Mouse (Mus musculus): Measurements from ENCODE around the gene Trhde.

The Trhde gene

DNA sequence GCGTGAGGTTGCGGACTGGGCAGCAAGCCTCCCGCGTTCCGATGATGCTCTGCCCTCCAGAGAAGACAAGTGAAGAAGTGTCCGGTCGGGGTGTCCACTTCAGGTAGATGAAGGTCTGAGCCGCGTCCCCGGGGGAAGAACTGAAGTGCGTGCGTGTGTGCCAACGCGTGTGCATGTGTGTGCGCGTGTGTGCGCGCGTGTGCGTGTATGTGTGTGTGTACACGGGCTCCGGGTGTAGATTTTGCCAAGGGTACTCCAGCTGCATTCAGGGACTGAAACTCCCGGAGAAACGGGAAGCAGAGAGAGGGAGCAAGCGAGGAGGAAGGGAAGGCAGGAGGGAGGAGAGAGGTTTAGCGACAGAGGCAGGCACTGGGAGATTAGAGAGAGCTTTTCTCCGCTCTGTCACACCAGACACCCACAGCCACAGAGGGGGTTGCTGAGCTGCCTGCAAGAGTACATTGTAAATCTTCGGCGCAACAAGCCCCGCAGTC lies at the start of gene Trhde:
Gene Trhde (minus strand): TSS at position 147 of the 491 bp plus-strand sequence.
- DNase-seq: no peak

DNA sequence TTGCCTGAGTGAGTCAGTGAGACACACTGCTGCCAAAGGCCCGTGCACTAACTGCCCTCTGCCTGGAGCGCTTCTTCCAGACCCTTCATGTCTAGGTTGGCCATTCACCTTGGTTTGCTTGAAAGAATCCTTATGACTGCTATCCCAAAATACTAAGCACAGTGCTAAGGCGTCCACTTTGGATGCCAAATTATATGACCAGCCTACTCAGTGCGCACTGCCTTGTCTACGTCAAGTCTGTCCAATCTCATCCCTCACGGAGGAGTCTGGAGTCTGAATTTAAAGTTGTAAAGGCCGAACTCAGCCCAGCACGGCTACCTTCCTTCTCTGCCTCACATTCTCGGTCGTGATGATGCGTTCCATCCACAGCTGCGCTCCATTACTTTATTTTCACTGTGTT lies 39.9 kb upstream of the Trhde start:
- no peak for DNase-seq

DNA sequence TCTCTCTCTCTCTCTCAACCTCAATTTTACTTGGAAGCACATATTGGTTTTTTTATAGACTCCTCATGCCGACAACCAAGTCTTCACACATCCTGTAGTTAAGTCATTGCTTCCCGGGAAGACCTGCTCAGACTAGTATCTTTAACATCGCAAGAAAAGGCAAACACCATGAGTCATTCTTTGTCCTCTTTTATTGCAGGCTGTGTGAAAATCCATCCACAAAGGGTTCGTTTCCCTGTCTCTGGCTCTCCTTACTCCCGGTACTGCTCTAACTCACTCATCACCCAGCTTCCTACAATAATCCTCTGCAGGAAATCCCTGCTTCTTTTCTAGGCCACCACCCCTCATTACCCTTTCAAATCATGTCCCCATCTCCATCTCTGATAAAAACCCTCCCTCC lies 39.3 kb upstream of the Trhde start:
- DNase-seq: no peak

DNA sequence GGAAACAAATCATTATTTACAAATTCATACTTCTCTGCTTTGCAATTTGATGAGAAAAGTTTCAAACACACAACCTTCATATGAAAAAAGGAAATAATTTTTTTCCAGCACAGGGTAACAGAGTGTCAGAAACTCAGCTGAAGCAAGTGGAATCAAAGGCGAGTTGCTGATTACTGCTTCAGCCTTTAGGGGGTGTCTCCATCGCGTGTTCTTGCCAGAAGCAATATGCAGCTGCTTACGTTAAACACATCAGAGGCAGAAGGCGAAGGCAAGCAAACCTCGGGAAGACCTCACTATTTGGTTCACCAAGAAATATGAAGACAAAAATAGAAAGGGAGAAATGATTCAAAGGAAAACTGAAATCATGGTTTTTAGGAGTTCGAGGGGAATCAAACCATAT lies 29.2 kb upstream of the Trhde start:
- no peak for DNase-seq

DNA sequence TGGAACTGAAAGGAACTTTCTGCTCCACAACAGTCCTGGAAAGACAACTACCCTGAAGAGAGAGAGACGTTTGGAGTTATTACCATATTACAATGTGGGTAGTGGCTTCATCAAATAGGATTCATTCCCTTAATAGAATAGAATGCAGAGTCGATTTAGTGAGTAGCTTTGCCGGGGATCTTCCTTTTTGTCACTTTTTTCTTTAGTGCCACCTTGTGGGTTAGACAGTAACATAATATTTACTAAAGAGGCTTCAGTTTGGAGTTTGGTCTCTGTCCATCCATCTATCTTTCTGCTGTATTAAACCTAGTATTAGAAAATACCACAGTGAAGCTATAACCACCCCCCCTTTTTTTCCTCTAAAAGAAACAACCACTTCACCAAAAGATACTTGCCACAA lies 6.7 kb upstream of the Trhde start:
- no peak for DNase-seq

DNA sequence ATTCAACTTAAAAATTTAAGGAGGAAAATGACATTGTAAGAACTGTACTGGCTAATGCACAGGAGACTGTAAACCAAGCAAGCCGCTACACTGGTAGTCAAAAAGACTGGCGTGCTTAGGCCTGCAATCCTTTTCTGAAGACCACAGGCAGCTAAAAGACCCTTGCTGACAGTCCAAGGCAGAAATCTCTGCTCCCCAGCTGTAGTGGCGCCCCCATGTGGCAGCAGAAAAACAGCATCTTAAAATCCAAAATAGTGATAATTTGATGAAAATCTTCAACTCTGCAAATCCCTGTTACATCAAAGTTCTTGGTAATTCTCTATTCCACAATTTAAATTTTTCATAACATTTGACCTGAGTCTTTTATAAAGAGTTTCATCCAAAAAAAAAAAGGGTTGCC lies 3.8 kb upstream of the Trhde start:
- no peak for DNase-seq

DNA sequence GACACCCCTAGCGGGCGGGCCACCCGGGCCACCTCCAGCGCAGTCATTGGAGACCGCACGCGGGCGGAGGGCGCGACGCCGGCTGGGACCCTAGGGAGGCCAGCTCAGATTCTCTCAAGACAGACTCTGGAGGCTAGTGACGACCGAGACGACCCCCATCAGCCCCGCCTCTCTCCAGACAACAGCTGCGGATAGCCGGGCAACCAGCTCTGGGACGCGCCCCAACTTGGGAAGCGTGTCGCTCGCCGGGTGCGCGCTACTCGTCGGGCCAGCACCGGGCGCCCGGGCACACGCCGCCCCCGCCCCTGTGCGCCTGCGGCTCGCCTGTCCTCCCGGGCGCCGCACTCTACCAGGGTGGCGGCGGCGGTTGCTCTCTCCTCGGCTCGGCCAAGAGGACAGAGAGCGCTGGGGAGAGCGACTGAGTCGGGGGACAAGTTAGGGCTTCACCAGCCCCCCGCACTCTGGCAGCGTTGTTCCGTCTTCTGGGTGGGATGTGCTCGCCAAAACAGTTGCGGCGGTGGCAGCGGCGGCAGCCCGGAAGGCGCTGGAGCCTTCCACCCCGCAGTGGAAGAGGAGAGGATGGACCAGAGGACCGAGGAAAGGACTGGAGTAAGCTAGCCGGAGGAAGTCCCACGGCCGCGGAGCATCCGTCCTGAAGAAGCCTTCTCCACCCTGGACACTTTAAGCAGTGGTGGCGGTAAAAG lies 498 bp downstream of the Trhde start:
- no peak for DNase-seq

DNA sequence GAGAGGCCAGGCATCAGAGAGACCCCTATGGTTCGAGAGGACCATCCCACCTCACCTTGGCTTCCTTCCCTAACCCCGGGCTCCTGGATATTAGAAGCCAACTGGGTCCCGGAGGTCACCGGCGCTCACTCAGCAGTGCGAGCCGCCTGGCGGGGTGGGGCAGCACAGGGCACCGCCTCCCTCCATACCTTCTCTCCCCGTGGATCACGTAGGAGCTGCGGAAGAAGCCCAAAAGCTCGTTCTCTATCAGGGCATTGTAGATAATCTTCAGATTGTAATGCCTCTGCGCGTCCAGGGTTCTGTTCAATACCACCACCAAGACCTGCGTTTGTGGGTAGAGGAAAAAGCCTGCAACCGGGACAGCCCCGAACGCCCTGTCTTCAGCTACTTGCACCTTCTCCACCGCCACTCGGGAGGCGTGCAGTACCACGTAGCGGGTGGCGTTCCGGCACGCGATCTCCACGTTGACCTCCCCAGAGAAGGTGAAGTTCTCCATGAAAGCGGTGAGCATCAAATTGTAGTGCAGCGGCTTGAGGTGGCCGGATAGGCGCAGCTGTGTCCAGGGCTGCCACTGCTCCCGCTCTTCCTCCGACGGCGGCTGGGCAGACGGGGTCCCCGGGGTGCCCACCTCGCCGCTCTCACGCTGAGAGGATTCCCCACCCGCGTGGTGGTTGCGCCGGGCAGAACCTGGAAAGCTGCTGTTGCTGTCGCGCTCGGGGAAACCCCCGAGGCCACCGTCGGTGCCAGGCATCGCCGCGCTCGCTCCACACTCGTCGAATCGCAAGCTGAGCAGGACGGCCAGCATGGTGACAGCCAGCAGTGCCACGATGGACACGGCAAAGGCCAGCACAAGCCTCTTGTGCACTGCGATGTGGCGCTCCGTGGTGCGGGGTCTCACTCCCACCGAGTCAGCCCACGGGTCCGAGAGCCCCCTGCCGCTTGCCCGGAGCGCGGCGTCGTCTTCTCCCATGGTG lies 1.5 kb downstream of the Trhde start:
- no peak for DNase-seq

DNA sequence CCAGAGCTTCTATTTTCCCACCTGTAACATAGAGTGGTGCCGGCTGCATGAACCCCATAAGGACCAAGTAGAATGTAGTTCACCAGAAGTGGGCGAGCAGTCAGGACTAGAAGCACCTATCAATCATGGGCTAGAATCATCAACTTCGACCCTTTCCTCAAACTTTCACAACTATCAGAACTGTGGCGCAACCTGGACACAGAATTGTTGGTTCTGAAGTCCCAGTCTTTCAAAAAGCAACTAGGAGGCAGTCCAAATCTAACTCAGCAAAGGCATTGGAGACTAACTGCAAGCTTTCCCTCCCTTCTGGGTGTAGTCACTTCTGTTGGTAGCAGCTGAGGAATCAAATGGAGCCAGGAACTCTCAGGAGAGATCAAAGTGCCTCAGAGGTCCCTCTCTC lies 2.6 kb downstream of the Trhde start:
- DNase-seq: no peak

DNA sequence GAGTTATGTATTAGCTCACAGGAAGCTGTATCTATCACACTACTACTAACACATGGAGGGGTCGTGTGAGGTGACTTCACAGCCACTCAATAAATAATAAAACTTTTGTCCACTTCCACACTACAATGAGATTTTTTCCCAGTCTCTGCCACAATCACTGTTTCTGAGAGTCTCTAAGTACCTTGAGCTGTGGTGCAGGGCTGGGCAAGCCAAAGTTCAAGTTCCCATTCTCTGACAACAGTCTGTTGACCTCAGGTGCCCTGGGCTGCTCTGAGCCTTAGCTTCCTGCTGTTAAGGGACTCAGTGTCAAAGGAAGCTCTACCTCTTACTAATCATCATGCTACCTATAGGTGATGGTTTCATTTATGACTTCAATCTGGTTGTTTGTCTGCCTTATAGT lies 3.3 kb downstream of the Trhde start:
- no peak for DNase-seq

DNA sequence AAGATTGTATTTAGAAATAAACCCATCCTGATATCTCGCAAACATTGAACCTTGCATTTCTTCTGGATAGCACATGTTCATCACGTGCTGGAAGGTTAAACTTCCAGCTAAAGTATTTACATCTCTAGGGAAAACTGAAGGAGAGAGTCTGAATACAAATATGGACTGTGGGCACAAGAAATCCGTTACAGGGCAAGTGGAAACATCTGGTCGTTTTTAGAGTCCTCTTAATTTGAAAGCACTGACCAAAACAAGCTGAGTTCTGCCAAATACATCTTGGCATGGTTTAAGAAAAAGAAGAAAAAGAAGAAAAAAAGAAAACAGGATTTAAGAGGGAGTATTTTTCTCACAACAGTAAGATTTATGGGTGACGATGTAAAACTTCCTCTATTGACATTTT lies 3.9 kb downstream of the Trhde start:
- DNase-seq: no peak

DNA sequence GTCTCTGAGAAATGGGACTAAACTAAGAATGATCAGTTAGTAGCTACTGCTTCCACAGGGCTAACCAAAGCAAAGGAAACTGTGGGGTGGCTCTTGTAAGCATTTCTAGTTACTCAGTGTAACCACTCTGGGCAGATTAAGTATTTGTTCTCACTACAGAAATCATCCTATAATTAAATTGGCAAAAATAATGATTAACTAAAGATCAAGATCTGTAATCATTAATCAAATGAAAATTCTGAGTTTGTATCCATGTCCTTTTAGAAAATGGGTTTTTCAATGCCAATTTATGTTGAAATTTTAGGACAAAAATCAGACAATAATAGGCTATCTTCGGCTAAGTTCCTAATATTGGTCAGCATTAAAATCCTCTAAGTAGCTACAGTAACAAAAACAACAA lies 4.4 kb downstream of the Trhde start:
- DNase-seq: no peak

DNA sequence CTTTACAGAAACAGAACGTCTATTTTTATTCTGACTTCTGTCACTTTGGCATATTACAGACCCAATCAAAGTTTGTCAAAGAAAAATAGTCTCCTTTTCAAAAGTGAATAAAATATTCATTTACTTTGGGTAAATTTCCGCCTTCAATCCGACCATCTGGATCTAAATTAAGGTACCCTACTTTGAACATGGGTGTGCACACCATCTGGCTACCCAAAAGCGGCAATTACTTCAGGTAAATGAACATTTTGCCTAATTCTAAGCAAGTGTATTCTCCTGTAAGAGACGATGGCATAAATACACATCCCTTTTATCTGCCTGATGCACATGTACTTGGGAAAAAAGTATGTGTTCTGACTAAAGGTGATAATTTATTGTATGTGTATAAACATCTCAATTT lies 5.2 kb downstream of the Trhde start:
- DNase-seq: no peak

DNA sequence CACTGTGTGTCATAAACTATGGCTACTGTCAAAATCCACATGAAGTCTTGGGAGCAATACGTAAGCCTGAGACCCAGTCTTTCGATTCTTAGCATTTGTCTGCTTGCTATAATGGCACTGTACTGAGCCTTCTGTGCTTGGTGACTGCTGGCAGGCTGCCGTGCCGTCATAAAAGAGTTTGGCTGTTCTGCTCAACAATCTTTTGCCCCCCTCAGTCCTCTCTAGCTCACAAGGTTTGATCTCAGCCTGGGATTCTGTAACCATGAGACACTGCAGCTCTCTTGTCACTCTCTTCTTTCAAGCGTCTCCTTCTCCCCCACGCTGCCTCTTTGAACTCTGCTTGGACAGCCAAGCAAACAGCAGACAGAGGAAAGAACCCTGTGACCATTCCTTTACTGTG lies 7.9 kb downstream of the Trhde start:
- DNase-seq: no peak

DNA sequence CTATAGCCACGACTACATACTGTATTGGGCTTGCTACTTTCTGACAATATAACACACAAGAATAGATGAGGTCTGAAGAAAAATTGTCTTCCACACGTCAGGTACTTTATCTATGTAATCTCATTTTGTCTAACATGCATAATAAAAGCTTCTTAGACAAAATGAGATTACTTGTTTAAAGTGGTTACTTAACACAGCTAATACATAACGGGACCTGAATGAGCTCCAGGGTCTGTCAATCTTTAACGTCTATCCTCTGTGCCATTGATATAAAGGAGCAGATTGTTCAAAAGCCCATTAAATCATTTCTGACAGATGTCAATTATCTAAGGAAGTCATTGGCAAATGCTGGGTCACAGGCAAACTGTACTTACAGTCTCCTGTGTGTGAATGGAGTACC lies 36.2 kb downstream of the Trhde start:
- DNase-seq: no peak

DNA sequence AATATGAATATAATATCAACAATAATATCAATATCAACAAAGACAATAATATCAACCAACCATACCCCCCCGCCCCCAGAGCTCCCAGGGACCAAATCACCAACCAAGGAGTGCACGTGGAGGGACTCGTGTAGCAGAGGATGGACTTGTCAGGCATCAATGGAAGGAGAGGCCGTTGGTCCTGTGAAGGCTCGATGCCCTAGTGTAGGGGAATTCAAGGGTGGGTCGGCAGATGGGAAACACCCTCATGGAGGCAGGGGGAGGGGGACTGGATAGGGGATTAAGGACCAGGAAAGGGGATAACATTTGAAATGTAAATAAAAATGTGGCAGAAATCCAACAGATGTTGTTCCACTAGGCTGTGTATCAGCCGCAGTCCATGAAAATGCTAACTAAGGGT lies 40.0 kb downstream of the Trhde start:
- no peak for DNase-seq

DNA sequence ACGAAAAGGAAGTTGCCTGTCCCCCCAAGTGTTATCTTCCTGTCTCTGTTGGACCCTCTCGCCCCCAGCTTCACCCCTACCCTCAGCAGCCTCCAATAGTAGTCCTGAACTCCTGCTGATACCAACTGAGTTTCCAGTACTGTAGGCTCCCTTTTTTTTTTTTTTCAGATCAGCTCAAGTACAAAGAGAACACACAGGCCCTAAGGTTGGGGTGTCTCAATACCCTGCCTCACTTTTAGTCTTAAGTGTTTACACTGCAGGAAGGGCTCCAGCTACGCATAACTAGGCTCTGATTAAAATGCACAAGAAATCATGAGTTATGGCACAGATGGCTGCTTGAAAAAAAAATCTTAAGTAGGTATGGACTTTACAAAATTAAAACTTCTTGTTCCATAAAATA lies 42.9 kb downstream of the Trhde start:
- DNase-seq: no peak

DNA sequence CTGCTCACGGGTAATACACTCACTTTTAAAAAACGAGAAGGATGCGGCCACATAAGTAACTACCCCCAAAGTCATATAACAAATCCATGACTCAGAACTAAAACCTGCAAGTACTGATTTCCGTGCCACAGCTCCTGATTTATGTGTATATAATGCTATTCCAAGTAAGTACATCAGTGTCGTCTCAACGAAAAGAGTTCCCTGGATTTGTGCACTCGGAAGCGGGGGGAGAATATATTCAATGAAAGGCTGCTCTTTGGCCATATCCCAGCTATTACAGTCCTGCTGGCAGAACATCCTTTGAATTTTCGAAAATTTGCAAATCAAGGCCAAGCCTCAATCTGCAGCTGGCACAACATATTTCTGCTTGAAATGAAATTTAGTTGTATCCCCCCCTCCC lies 43.5 kb downstream of the Trhde start:
- no peak for DNase-seq

DNA sequence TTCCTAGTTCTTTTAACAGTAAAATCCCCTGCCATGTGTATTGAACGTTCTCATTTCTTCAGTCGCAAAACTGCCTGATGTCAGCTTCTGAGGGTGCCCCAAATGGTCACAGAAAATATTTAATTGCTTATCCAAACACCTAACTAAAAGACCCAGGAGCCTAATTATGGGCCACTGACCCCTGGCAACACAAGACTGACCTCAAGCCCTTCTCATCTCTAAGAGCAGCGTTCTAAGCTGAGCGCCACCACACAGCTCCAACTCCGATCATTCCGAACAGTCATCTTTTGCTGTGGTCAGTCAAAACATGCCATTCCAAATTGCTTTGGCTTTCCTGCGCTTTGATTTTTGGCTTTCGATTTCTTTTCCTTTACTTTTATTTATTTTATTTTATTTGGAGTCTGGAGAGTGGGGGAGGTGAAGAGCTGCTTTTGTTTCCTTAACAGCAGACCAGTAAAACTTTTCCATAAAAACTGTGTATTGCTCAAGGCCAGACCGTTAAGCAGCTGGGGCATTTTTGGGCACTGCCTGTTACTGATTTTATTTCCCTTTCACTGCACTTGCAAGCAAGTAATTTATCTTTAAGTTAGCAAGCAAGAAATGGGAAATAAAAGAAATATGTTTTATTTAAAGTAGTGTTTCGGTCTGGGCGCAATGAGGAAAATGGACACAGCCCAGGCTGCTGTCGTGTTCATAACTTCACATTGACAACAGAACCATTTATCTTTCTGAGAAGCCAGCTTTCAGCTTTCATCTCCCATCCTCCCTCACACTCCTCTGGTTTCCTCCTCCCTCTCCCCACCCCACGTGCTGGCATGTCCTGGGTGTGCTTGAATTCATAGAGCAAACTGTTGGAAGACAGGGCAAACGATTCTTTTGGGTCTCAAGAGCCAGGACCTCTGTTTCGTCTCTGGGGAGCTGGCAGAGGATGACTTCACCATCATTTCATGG lies 59.1 kb downstream of the Trhde start:
- no peak for DNase-seq

DNA sequence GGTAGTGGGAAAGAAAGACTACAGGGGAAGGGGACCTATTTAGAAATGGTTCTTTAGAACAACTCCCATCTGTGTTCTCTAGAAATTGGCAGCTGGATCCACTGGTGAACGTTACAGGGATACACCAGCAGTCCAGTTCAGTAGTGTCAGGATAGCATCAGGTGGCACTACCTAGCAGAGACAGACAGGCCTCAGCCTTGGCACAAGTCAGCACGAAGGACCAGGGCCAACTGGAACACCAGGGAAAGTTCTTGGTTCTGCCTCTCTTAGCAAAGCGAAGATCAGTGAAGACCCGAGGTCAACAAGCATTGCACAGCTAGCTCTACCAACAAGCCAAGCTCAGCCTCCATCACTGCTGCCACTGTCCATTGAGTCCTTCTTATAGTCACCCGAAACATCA lies 62.2 kb downstream of the Trhde start:
- DNase-seq: no peak

DNA sequence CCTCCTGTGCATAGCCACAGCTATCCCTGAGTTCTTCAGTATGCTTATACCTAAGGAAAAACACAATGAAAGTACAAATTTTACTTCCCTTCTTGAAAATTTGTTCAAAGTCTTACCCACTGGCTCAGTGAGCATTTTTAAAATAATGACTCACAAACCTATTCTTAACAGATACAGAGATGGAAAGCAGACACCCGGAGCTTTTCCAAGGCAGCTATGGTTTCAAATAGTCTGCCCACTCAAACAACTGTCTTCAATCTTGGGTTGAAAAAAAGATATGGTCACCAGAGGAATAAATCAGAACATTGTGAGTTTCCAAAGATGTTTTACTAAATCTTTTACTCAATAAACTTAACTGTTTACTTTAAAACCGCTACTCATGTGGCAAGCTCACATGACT lies 64.5 kb downstream of the Trhde start:
- DNase-seq: no peak

DNA sequence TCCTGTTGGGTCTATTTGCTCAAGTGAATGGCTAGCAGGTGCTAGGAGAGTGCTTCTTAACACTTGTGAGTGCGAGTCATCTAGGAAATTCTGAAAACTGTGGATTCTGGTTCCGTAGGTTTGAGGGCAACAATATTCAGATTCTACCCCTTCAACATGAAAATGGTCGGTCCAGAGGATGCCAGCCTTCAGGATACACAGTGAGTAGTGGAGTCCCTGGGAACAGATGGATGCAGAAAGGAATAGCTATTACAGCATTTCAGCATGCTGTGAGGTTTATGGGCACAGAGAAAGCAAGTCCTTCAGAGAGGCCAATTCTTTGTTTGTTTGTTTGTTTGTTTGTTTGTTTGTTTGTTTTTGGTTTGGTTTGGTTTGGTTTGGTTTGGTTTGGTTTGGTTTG lies 65.7 kb downstream of the Trhde start:
- no peak for DNase-seq

DNA sequence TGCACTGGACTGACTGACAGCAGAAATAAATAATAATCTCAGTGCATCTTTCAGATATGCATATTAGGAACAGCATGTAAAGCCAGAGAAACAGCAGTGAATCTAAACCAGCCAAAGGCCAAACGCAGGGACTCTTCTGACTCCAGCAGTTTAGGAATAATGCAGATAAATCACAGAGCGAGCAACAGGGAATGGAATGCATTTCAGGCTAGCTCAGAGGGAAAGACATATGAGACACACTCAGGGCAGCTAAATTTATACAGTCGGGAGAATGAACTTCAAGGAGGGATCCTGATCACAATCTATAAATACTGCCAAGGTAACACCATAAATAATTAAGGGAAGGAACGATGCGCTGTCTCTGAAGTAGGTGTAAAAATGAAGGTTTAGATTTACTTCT lies 66.4 kb downstream of the Trhde start:
- DNase-seq: no peak

Data from kidney, postnatal 25 days (tissue).